Mouse (Mus musculus) embryo, embryonic 10 days (tissue): ENCODE results near the gene Fignl2.

Source experiments
- DNase-seq: peaks from one replicate; pipeline ENCODE4 v3.0.0-alpha.2; 2015; ENCODE audit warnings: low spot score

Fignl2 gene

DNA sequence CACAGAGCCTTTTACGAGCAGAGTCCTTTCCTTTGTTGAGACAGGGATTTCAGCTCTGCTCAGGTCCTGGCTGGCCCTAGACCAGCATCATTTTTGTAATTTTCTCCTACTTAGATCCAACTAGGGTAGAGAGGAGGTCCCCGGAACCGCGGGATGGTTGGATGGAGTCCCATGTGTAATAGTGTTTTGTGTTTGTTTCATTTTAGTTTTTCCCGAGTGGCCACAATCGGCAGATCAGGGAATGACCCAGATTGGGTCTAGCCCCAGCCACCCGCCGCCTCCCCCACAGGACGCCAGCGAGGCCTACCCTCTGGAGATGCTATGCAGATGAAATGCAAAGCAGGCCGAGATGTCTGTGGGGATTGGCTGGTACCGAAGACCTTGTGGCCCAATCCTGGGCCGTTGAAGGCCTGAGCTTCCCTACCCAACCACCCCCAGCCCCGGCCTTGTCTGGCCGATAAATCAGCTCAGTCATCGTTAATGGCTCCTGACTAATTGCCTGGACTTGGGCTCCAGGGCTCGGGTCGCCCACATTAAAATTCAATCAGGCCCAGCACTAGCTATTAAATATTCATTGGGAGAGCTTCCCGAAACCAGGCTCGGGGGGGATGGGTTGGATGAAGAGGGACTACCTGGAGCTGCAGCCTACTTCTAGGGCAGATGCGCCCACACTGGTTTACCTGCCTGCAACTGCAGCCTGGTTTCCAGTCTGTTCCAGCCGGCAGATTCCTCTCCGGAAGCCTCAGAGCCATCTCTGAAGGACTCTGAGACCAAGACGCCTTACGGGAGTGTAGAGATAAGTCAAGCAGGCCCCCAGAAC is 14.7 kb upstream of the Fignl2 start:
- peak; percentile 92 for DNase-seq

DNA sequence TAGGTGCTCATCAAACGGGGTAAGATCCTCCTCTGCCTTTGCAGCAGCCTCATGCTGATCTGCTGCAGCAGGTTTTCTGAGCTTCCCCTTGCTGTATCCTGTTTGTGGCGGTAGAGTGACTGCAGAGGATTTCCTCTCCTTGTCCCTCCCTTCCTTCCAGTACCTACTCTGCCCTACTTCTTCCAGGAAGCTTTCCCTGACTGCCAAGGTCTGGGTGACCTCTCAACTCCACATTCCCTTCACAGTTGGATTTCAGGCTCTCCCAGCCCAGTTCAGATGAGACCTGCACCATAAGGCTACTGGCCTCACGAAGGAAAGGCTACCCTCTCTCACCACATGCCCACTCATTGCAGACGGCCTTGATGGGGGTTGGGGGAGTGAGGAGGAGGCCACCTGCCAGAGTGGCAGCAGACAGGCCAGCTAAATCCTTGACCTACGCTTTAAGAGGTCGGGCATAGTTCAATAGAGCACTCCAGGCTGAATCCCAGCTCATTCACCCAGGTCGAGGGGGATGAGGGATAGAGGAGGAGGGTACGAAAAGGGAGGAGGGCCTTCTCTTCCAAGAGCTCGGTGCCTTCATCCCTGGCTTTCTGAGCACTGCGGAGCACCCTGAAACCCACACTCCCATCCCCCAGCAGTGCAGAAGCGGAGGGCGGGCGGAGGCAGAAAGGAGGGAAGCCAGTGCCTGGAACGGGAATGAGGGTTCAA is 13.9 kb upstream of the Fignl2 start:
- DNase-seq, result peak; percentile 74

- no peak for DNase-seq
These were observed 13.2 kb upstream of the Fignl2 start for GRCm38 (mm10) chr15:101091551-101091950.

GRCm38 (mm10) chr15:101088291-101088690 is 9.9 kb upstream of the Fignl2 start:
- DNase-seq, result no peak

DNA sequence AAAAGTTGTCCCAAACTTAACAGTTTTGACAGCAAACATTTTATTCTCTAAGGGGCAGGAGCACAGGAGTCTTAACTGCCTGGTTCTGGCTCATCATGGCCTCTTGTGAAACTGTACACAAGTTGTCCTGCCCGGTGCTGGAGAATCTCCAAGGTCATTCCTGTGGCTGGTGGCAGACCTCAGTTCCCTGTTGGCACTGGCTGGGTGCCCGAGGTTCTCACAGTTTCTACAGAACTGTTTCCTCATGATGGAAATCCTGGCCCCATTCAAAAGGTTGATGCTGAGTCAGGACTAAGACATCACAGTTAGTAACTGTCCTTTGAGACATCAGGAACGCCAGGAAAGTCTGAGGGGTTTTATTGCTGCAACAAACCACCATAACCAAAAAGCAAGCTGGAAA is 8.6 kb upstream of the Fignl2 start:
- DNase-seq, result no peak

GRCm38 (mm10) chr15:101086451-101086850 is 8.1 kb upstream of the Fignl2 start:
- no peak for DNase-seq

- no peak for DNase-seq
These were observed 6.1 kb upstream of the Fignl2 start for GRCm38 (mm10) chr15:101084499-101084898.

DNA sequence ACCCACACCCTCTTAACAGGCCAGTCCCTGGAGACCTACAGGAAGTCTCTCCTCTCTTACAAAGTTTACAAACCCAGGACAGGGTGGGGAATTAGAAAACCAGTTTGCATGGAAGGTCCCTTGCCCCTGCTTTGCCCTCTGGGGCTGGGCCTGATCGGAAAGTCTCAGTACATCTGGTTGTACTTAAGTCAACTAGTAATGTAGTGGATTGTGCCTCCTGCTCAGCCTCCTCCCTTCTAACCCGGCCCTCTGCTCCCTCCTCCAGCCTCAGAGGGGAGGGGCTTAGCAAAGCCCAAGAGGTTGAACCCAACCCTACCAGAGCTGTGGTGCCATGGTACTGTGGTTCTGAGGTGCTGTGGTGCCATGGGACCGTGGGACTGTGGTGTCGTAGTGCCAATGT is 3.9 kb upstream of the Fignl2 start:
- peak; percentile 82 for DNase-seq

DNA sequence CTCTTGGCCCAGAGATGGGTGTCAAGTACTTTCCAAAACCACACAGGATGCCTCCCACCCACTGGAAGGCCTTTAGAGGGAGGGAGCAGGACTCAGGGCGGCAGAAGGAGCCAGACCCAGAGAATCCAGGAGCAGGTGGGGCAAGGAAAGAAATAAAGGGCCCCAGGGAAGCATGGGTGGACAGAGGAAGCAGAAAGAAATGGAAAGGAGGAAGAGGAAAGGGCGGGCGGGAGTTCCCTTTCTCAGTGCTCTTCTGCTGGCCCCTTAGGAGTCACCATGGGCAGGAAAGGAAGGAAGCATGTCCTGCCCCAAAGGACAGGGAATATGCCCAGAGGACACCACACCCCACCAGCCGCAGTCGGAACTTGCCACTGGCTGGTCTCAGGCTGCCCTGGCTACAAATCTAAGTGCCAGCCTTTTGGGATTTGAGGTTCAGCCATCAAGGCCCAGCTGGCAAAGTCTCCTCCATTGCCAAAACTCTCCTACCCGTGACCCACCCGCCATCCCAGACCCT is 2.7 kb upstream of the Fignl2 start:
- DNase-seq, result no peak

- DNase-seq, result no peak
These were observed 1.7 kb upstream of the Fignl2 start for GRCm38 (mm10) chr15:101080031-101080520.

GRCm38 (mm10) chr15:101078731-101079156 is 377 bp upstream of the Fignl2 start:
- DNase-seq, result peak; percentile 93

DNA sequence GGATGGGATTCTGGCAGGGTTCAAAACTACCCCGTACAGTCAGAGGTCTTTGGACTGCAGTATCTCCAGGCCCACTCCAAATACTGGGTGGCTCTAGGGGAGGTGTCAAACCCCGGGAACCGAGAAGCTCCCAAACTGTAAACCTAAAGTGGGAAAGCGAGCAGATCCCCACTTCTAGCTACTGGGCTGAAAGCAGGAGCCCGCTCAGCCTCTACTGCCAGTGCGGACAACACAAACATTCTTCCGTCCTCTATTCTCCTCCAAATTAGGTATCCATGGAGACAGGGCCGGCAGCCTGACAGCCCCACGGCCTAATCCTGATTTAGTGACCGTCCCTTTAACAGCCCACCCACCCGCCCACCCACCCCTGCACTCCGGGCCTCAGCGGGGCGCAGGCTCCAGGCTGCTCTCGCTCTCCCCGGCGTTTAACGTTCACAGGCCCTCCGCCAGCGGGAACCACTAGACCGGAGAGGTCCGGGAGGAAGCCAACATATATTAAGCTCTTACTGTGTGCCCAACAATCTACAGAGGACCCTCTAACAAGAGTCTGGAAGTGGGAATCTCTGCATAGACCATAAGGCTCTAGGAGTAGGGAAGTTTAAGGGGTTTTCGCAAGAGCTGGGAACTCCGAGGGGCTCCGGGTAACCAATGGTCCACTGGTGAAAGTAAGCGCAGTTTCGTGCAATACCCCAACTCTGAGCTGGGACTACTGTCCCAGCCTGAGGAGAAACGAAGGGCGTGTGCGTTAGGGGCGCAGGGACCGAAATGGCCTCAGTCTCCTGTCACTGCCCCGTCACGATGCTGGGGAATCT is 1.2 kb downstream of the Fignl2 start:
- DNase-seq, result peak; percentile 88

GRCm38 (mm10) chr15:101076071-101077000 is 2.0 kb downstream of the Fignl2 start:
- DNase-seq, result peak; percentile 81

DNA sequence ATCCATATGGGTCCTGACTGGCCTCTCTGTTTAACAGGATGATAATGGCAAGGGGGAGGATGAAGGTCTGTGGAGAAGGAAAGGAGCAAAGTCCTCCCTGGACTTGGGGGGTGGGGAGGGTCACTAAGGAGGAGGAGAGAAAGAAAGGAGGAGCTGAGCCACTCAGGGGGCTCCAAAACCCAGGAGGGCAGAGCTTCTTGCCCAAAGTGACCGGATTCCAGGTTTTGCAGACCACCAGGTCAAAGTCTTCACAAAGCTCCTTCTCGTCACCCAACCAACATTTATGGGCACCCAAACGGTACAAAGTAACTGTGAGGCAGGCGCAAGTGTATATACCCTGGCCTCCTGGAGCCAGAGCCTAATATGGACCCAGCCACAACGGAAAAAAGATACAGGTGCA is 2.7 kb downstream of the Fignl2 start:
- DNase-seq, result peak; percentile 43

DNA sequence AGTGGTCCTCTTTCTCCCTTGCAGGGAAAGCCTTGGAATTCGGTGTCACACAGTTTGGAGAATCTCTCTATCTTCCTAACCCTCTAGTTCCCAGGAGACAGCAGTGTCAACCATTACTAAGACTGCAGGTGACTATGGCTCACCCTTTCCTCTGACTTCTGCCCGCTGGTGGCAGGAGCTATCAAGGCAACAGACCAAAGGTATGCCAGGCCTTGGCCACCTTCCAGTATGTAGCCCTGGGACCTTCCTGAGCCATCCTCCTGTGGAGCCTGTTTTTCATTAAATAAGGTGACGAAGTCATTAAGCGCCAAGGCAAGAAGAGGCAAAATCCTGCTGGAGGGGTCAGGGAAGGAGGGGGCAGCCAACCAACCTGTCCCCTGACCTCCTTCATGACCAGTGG is 3.2 kb downstream of the Fignl2 start:
- DNase-seq, result no peak

DNA sequence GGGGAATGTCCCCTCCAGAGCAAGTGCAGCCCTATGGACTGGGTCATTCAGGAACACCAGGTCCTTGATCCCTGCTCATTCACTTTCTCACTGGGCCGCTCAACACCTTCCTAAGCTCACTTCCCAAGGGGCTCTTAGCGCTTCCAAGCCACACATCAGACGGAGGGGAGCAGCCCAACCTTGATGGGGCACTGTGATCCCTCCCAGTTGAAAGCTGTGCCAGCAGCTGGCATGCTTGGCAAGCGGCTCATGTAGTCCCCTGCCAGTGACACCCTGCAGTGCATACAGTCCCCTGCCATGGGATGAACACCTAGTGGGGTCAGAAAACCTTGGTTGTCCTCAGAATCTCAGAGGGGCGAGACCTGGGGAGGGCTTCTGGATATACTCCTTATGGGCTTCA is 4.3 kb downstream of the Fignl2 start:
- no peak for DNase-seq

- no peak for DNase-seq
These were observed 5.6 kb downstream of the Fignl2 start for GRCm38 (mm10) chr15:101072736-101073135.

DNA sequence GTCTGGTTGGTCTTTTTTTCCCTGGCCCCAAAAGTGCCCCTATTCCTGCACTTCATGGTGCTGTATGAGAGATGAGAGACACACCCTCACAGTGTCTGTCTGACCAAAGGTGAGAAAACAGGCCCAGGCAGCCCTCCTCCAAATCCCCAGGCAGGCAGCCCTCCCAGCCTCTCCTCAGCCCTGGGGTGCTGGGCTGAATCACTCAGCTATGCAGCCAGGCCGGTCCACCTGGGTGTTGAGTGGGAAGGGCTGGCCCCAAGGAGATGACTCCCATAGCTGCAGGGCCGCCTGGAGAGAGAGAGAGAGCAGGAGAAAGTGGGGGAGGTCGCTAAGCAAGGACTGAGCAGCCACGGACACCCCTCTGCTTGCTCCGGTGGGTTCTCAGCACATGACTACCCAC is 7.6 kb downstream of the Fignl2 start:
- DNase-seq, result peak; percentile 11

DNA sequence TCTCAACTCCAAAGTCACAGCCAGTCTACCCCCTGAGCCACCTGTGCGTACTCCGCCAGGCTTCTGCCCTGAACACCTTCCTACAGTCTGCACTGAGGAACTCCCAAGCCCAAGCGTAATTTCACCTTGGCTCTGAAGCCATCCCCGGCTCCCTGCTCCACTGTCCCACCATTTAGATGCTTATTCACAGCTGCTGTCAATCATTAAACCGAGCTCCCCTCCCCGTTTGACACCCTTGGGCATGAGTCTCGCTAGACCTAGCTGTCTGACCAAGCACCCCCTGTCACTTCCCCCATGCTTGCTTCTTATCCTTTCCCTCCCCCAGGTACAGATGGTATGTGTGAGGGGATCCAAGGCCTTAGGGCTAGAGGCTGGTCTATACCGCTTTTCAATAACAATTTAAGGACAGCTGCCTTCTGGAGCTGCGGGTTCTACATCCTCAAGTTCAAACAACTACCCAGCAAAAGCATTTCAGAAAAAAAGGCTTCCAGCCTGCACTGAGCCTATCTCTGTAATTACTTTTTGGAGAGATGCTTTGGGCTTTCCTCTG is 8.7 kb downstream of the Fignl2 start:
- DNase-seq, result no peak

DNA sequence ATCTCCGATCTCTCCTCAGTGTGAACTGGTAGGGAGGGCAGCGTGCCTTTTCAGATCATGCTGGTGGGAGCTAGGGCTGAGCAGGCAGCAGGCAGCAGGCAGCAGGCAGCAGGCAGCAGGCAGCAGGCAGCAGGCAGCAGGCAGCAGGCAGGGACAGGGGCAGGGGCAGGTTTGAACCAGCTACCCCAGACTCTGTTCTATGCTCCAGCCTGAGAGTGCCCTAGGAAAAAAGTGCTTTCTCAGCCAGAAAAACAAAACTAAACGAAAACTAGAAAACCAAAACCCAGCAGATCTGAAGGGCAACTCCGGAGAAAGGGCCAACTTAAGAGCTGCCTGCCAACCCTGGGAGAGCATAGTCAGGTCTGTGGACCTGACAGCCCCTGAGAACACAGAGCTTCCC is 9.7 kb downstream of the Fignl2 start:
- DNase-seq, result no peak

GRCm38 (mm10) chr15:101068029-101068428 is 10.3 kb downstream of the Fignl2 start:
- no peak for DNase-seq
